Mouse (Mus musculus): ENCODE measurements around the gene Morf4l1.
"Not testable (repeated sequence)": the region's sequence is repeated elsewhere in the genome, so short reads cannot be mapped to it uniquely, and the experiment has no call there.

The Morf4l1 gene

GRCm38 (mm10) chr9:90060932-90061331 lies 53.6 kb downstream of the Morf4l1 start:
- DNase-seq (ENCODE audit: low spot score in 2 of 2) = not testable (repeated sequence)

- no peak for DNase-seq (ENCODE audit: low spot score in 2 of 2)
Measured at GRCm38 (mm10) chr9:90060574-90060875, 54.0 kb downstream of the Morf4l1 start.

GRCm38 (mm10) chr9:90059828-90060573 lies 54.6 kb downstream of the Morf4l1 start:
- no peak for DNase-seq (ENCODE audit: low spot score in 2 of 2)

- no peak for DNase-seq (ENCODE audit: low spot score in 2 of 2)
Measured at GRCm38 (mm10) chr9:90056716-90057115, 57.9 kb downstream of the Morf4l1 start.

GRCm38 (mm10) chr9:90055911-90056310 lies 58.7 kb downstream of the Morf4l1 start:
- DNase-seq (ENCODE audit: low spot score in 2 of 2) = no peak

GRCm38 (mm10) chr9:90055409-90055808 lies 59.2 kb downstream of the Morf4l1 start:
- DNase-seq (ENCODE audit: low spot score in 2 of 2) = no peak

GRCm38 (mm10) chr9:90054371-90055145 lies 60.0 kb downstream of the Morf4l1 start:
- DNase-seq (ENCODE audit: low spot score in 2 of 2) = no peak

- DNase-seq (ENCODE audit: low spot score in 2 of 2) = no peak
Measured at GRCm38 (mm10) chr9:90053852-90054251, 60.7 kb downstream of the Morf4l1 start, which contains the start of gene Ctsh. Gene Ctsh (plus strand): TSS chr9:90054152.

GRCm38 (mm10) chr9:90047937-90048627 lies 66.5 kb downstream of the Morf4l1 start:
- DNase-seq (ENCODE audit: low spot score in 2 of 2) = no peak

- no peak for DNase-seq (ENCODE audit: low spot score in 2 of 2)
Measured at GRCm38 (mm10) chr9:90045191-90045590, 69.4 kb downstream of the Morf4l1 start.

- DNase-seq (ENCODE audit: low spot score in 2 of 2) = not testable (repeated sequence)
Measured at GRCm38 (mm10) chr9:90042906-90043305, 71.7 kb downstream of the Morf4l1 start.

Measured in right cerebral cortex, postnatal 36 days (tissue).